Mouse (Mus musculus): ENCODE measurements around the gene Pitpnm2. TPM values are rescaled to one million over a fixed set of nuclear protein-coding genes. Genes with fewer than 3 reads are reported as not detected.

The Pitpnm2 gene
- polyA plus RNA-seq, 1 experiment from 2014 or later: 4.8 TPM

DNA sequence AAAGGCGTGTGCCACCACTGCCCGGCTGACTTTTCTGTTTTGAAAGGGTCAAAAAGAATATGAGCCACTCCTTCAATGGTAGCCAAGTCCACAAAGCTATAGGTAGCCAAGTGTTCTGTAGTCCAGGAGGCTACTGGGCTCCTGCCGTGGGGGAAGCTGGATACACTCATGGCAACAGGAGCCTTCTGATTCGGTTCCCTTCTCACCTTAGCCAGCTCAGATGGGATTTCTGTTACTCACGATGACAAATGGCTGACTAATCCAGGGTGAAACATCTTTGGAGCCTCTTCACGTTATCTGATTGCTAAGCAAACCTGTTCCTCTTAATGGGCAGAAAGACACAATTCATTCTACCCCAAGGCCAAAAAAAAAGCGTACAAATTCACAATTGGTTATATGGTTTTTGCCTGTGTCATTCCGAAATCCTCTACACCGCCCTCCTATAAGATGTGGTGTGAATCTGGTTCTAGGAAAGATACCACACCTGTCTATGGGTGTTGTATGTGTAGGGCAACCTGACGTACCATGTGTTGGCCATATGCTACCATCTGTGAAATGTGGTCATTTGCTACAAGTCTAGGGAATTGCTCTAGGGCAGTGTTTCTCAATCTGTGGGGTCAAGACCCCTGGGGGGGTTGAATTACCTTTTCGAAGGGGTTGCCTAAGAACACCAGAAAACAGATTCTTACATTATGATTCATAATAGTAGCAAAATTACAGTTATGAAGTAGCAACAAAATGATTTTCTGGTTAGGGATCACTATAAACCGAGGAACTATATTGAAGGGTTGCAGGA is 80.9 kb downstream of the Pitpnm2 start:
- ATAC-seq (ENCODE audit: insufficient number of reproducible peaks, low FRiP score, low TSS enrichment, low read depth): no peak
- WGBS: 73% methylated on average over 12 of the region's 12 CpGs
- H3K27me3 ChIP-seq: no peaks in the 10 kb centered on the region
- H3K9me3 ChIP-seq: no peaks in the 10 kb centered on the region
- peaks cover 61% of the 10 kb centered on the region for H3K4me1 ChIP-seq
- no peaks in the 10 kb centered on the region for H3K36me3 ChIP-seq
- no peak overlapping the region for H3K9ac ChIP-seq
- H3K4me3 ChIP-seq: no peak overlapping the region
- no peak overlapping the region for H3K4me2 ChIP-seq
- no peak overlapping the region for H3K27ac ChIP-seq

- no peaks in the 10 kb centered on the region for H3K9me3 ChIP-seq
- no peak overlapping the region for H3K9ac ChIP-seq
- no peak overlapping the region for H3K27ac ChIP-seq
- no peak overlapping the region for H3K4me3 ChIP-seq
- H3K36me3 ChIP-seq: no peaks in the 10 kb centered on the region
- WGBS: 51% methylated on average over 10 of the region's 10 CpGs
- no peak for ATAC-seq (ENCODE audit: insufficient number of reproducible peaks, low FRiP score, low TSS enrichment, low read depth)
- peaks cover 65% of the 10 kb centered on the region for H3K4me1 ChIP-seq
- no peaks in the 10 kb centered on the region for H3K27me3 ChIP-seq
- H3K4me2 ChIP-seq: no peak overlapping the region
These were observed 81.9 kb downstream of the Pitpnm2 start for GRCm38 (mm10) chr5:124167621-124168020.

GRCm38 (mm10) chr5:124166741-124167140 is 82.8 kb downstream of the Pitpnm2 start:
- peak overlapping the region; percentile 69; the same call in 1 of the 2 replicates for H3K27ac ChIP-seq
- H3K9ac ChIP-seq: no peak overlapping the region
- peaks cover 68% of the 10 kb centered on the region for H3K4me1 ChIP-seq
- no peak overlapping the region for H3K4me3 ChIP-seq
- H3K36me3 ChIP-seq: no peaks in the 10 kb centered on the region
- no peaks in the 10 kb centered on the region for H3K9me3 ChIP-seq
- H3K27me3 ChIP-seq: no peaks in the 10 kb centered on the region
- H3K4me2 ChIP-seq: no peak overlapping the region
- ATAC-seq (ENCODE audit: insufficient number of reproducible peaks, low FRiP score, low TSS enrichment, low read depth): no peak

GRCm38 (mm10) chr5:124165622-124166570 is 83.7 kb downstream of the Pitpnm2 start:
- no peak overlapping the region for H3K4me2 ChIP-seq
- peaks cover 67% of the 10 kb centered on the region for H3K4me1 ChIP-seq
- H3K9ac ChIP-seq: no peak overlapping the region

DNA sequence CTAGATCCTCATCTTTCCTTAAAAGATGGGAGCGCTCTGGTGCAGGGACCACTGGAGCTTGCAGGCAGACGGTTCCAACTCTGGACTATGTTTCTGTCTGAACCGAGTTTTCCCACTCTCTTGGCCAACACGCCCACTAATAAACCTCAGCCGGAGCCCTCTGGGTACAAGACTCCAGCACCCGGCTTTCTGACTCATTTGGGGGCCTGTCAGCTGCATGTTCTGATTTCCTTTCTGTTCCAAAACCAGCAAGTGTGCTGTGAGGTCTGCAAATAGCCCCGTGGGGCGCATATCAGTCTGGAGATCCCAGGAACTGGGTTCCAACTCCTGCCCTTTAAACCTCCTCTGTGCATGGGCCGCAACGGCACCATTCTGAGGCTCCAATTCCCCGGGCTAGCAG is 86.1 kb downstream of the Pitpnm2 start:
- H3K27me3 ChIP-seq: no peaks in the 10 kb centered on the region
- H3K4me3 ChIP-seq: no peak overlapping the region
- H3K4me2 ChIP-seq: no peak overlapping the region
- no peak for ATAC-seq (ENCODE audit: insufficient number of reproducible peaks, low FRiP score, low TSS enrichment, low read depth)
- no peak overlapping the region for H3K9ac ChIP-seq
- peaks cover 77% of the 10 kb centered on the region for H3K4me1 ChIP-seq
- no peaks in the 10 kb centered on the region for H3K9me3 ChIP-seq
- 40% methylated on average over 11 of the region's 11 CpGs for WGBS
- H3K27ac ChIP-seq: peak overlapping the region; percentile 33
- no peaks in the 10 kb centered on the region for H3K36me3 ChIP-seq

More at GRCm38 (mm10) chr5:124165622-124166570, 83.7 kb downstream of the Pitpnm2 start:
- no peak overlapping the region for H3K4me3 ChIP-seq
- 22% methylated on average over 15 of the region's 15 CpGs for WGBS
- peak; percentile 56; the same call in 1 of the 2 replicates for ATAC-seq (ENCODE audit: insufficient number of reproducible peaks, low FRiP score, low TSS enrichment, low read depth)
- no peaks in the 10 kb centered on the region for H3K9me3 ChIP-seq
- no peaks in the 10 kb centered on the region for H3K36me3 ChIP-seq
- H3K27me3 ChIP-seq: no peaks in the 10 kb centered on the region
- H3K27ac ChIP-seq: peak overlapping the region; percentile 69

GRCm38 (mm10) chr5:124162577-124162976 is 87.0 kb downstream of the Pitpnm2 start:
- H3K4me1 ChIP-seq: peaks cover 69% of the 10 kb centered on the region
- H3K4me2 ChIP-seq: no peak overlapping the region
- H3K4me3 ChIP-seq: no peak overlapping the region
- no peaks in the 10 kb centered on the region for H3K9me3 ChIP-seq
- no peaks in the 10 kb centered on the region for H3K27me3 ChIP-seq
- WGBS: 62% methylated on average over 5 of the region's 5 CpGs
- H3K36me3 ChIP-seq: no peaks in the 10 kb centered on the region
- H3K9ac ChIP-seq: no peak overlapping the region; the same call in 1 of the 2 replicates
- no peak for ATAC-seq (ENCODE audit: insufficient number of reproducible peaks, low FRiP score, low TSS enrichment, low read depth)
- H3K27ac ChIP-seq: peak overlapping the region; percentile 33; the same call in 1 of the 2 replicates

- ATAC-seq (ENCODE audit: insufficient number of reproducible peaks, low FRiP score, low TSS enrichment, low read depth): no peak
- H3K4me2 ChIP-seq: no peak overlapping the region
- H3K36me3 ChIP-seq: no peaks in the 10 kb centered on the region
- no peaks in the 10 kb centered on the region for H3K27me3 ChIP-seq
- H3K27ac ChIP-seq: no peak overlapping the region
- 53% methylated on average over 10 of the region's 10 CpGs for WGBS
- H3K4me3 ChIP-seq: no peak overlapping the region
- H3K9me3 ChIP-seq: no peaks in the 10 kb centered on the region
- H3K9ac ChIP-seq: no peak overlapping the region
- H3K4me1 ChIP-seq: peaks cover 62% of the 10 kb centered on the region
These were observed 87.7 kb downstream of the Pitpnm2 start for GRCm38 (mm10) chr5:124161831-124162230.

GRCm38 (mm10) chr5:124159453-124159852 is 90.1 kb downstream of the Pitpnm2 start:
- Histone ChIP-seq H3K36me3 (no peaks in the 10 kb centered on the region), H3K27me3 (no peaks in the 10 kb centered on the region), H3K27ac (no peak overlapping the region), H3K4me2 (no peak overlapping the region), H3K9ac (no peak overlapping the region), H3K4me1 (peaks cover 38% of the 10 kb centered on the region), H3K9me3 (no peaks in the 10 kb centered on the region), H3K4me3 (no peak overlapping the region)
- ATAC-seq (ENCODE audit: insufficient number of reproducible peaks, low FRiP score, low TSS enrichment, low read depth): no peak
- 27% methylated on average over 7 of the region's 7 CpGs for WGBS

GRCm38 (mm10) chr5:124158305-124158704 is 91.3 kb downstream of the Pitpnm2 start:
- Histone ChIP-seq H3K4me3 (no peak overlapping the region), H3K36me3 (no peaks in the 10 kb centered on the region), H3K4me2 (no peak overlapping the region), H3K9me3 (no peaks in the 10 kb centered on the region), H3K27me3 (no peaks in the 10 kb centered on the region), H3K9ac (no peak overlapping the region), H3K27ac (no peak overlapping the region), H3K4me1 (peaks cover 26% of the 10 kb centered on the region)
- ATAC-seq (ENCODE audit: insufficient number of reproducible peaks, low FRiP score, low TSS enrichment, low read depth): no peak
- WGBS: 50% methylated on average over 4 of the region's 4 CpGs

DNA sequence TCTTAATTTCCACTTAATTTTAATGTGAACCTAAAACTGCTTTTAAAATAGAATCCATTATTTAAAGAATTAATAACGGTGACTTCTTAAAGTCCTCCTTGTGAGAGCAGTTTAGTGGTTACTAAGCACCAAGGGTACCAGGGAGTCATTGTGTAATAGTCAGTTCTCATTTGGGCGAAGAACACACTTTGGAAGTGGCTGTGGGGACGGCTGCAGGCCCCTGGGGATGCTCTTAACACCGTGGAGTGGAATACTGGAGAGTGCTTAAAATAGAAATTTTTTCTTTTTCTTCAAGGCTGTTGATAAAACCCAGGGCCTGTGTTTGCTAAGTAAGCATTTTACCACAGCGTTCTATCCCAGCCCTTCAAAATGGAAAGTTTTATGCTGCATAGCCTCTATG is 93.6 kb downstream of the Pitpnm2 start:
- no peak overlapping the region for H3K4me3 ChIP-seq
- no peak overlapping the region for H3K9ac ChIP-seq
- peaks cover 13% of the 10 kb centered on the region; the same call in 1 of the 2 replicates for H3K36me3 ChIP-seq
- 70% methylated on average over 5 of the region's 5 CpGs for WGBS
- no peaks in the 10 kb centered on the region for H3K9me3 ChIP-seq
- no peak overlapping the region for H3K27ac ChIP-seq
- no peak for ATAC-seq (ENCODE audit: insufficient number of reproducible peaks, low FRiP score, low TSS enrichment, low read depth)
- H3K27me3 ChIP-seq: no peaks in the 10 kb centered on the region
- peaks cover 10% of the 10 kb centered on the region for H3K4me1 ChIP-seq
- H3K4me2 ChIP-seq: no peak overlapping the region

GRCm38 (mm10) chr5:124152734-124153133 is 96.8 kb downstream of the Pitpnm2 start:
- Histone ChIP-seq H3K27ac (no peak overlapping the region), H3K4me1 (no peaks in the 10 kb centered on the region), H3K9me3 (no peaks in the 10 kb centered on the region), H3K4me3 (no peak overlapping the region), H3K36me3 (peaks cover 20% of the 10 kb centered on the region; the same call in 1 of the 2 replicates), H3K27me3 (no peaks in the 10 kb centered on the region), H3K9ac (no peak overlapping the region), H3K4me2 (no peak overlapping the region)
- WGBS: 85% methylated on average over 4 of the region's 4 CpGs
- ATAC-seq (ENCODE audit: insufficient number of reproducible peaks, low FRiP score, low TSS enrichment, low read depth): no peak

DNA sequence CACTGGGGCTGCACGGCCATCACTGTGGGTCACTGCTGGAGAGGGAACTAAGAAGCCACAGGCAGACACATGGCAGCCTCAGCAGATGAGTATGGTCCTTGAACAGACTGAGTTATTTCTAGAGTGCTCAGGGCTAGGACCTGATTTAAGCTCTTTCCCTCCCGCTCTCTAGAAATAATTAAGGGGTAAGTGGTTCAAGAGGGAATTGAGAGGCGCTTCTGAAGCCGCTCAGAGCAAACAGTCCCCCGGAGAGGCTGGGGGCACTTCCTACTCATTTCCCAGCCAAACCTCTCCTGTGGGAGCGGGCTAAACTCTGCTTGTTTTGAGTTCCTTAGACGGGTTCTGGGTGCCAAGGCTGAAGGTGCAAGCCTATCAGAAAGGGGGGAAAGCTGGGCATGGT is 98.7 kb downstream of the Pitpnm2 start:
- H3K4me2 ChIP-seq: no peak overlapping the region
- 85% methylated on average over 7 of the region's 7 CpGs for WGBS
- H3K27me3 ChIP-seq: no peaks in the 10 kb centered on the region
- no peaks in the 10 kb centered on the region for H3K9me3 ChIP-seq
- no peak overlapping the region for H3K4me3 ChIP-seq
- H3K9ac ChIP-seq: no peak overlapping the region
- no peak for ATAC-seq (ENCODE audit: insufficient number of reproducible peaks, low FRiP score, low TSS enrichment, low read depth)
- H3K4me1 ChIP-seq: no peaks in the 10 kb centered on the region
- no peak overlapping the region for H3K27ac ChIP-seq
- peaks cover 25% of the 10 kb centered on the region; the same call in 1 of the 2 replicates for H3K36me3 ChIP-seq

Data from limb, embryonic 15.5 days (tissue).